Mouse (Mus musculus) embryonic facial prominence, embryonic 12.5 days (tissue): Measurements from ENCODE around the gene Sun1. TPM values are rescaled to one million over a fixed set of nuclear protein-coding genes. Genes with fewer than 3 reads are reported as not detected.

ENCODE experiments used
- ATAC-seq: fragments of 200-750 bp; cut with Nextera tagmentation; 2 replicates; pipeline ENCODE4 v1.8.0; 2017; ENCODE audit not compliant: insufficient number of reproducible peaks, insufficient read depth, low FRiP score, low TSS enrichment
- H3K27ac ChIP-seq: fragments of 300-500 bp; sonication (generic); 2 replicates; pipeline ENCODE4 v1.5.1; 2016; ENCODE audit warnings: mild to moderate bottlenecking
- H3K27me3 ChIP-seq: fragments of 300-500 bp; sonication (generic); 2 replicates; pipeline ENCODE4 v1.6.1; 2016; ENCODE audit warnings: mild to moderate bottlenecking, moderate library complexity
- H3K36me3 ChIP-seq: fragments of 300-500 bp; sonication (generic); 2 replicates; pipeline ENCODE4 v1.6.1; 2016; ENCODE audit warnings: mild to moderate bottlenecking
- H3K4me1 ChIP-seq: fragments of 300-500 bp; sonication (generic); 2 replicates; pipeline ENCODE4 v1.6.1; 2016
- H3K4me2 ChIP-seq: fragments of 300-500 bp; sonication (generic); replicated peaks from 2 replicates; pipeline ENCODE4 v1.6.1; 2016; ENCODE audit warnings: mild to moderate bottlenecking, moderate library complexity
- H3K4me3 ChIP-seq: fragments of 300-500 bp; sonication (generic); 2 replicates; pipeline ENCODE4 v1.5.1; 2016; ENCODE audit warnings: mild to moderate bottlenecking
- H3K9ac ChIP-seq: fragments of 300-500 bp; sonication (generic); 2 replicates; pipeline ENCODE4 v1.6.1; 2016; ENCODE audit warnings: mild to moderate bottlenecking, moderate library complexity
- H3K9me3 ChIP-seq: fragments of 300-500 bp; sonication (generic); 2 replicates; pipeline ENCODE4 v1.6.1; 2016; ENCODE audit warnings: mild to moderate bottlenecking, moderate library complexity
- WGBS: fragments of 180-500 bp; shearing (Covaris S2); methylation state at CpG from one replicate; pipeline ENCODE4 v1.1.7; 2016; 5-methylcytosine and 5-hydroxymethylcytosine counted together
- polyA plus RNA-seq: library from polyadenylated mRNA; unstranded; fragments of >200 nt; fragmentation: Nextera tagmentation; extraction: Ambion mirVana; gene quantifications from 2 replicates; pipeline ENCODE4 v1.2.1, GENCODE M21; 2016

Gene Sun1
- 49.3 and 53.0 TPM in 2 replicates for polyA plus RNA-seq

- WGBS: 1% methylated on average over 63 of the region's 64 CpGs
- H3K36me3 ChIP-seq: no peaks in the 10 kb centered on the region
- H3K27me3 ChIP-seq: no peaks in the 10 kb centered on the region
- H3K9me3 ChIP-seq: no peaks in the 10 kb centered on the region
- H3K9ac ChIP-seq: peak within 1 kb of the TSS; percentile 88
- H3K4me1 ChIP-seq: peaks cover 25% of the 10 kb centered on the region
- H3K27ac ChIP-seq: peak within 1 kb of the TSS; percentile 90
- peak within 1 kb of the TSS; percentile 78 for H3K4me2 ChIP-seq
- H3K4me3 ChIP-seq: peak within 1 kb of the TSS; percentile 97
- peak; percentile 98 for ATAC-seq
These were observed at the start of gene Sun1 for GRCm38 (mm10) chr5:139199995-139200769. Gene Sun1 (plus strand): TSS chr5:139200637.

- Histone ChIP-seq H3K9ac (no peak overlapping the region), H3K36me3 (peaks cover 51% of the 10 kb centered on the region), H3K27me3 (no peaks in the 10 kb centered on the region), H3K9me3 (no peaks in the 10 kb centered on the region), H3K4me1 (no peaks in the 10 kb centered on the region), H3K27ac (no peak overlapping the region), H3K4me3 (no peak overlapping the region), H3K4me2 (no peak overlapping the region)
- no peak for ATAC-seq
- WGBS: 91% methylated on average over 8 of the region's 8 CpGs
These were observed 39.5 kb upstream of the Sun1 start for GRCm38 (mm10) chr5:139160899-139161298.

GRCm38 (mm10) chr5:139161632-139162031 lies 38.8 kb upstream of the Sun1 start:
- Histone ChIP-seq H3K9me3 (no peaks in the 10 kb centered on the region), H3K4me2 (no peak overlapping the region), H3K27ac (no peak overlapping the region), H3K4me3 (no peak overlapping the region), H3K36me3 (peaks cover 49% of the 10 kb centered on the region), H3K4me1 (no peaks in the 10 kb centered on the region), H3K9ac (no peak overlapping the region), H3K27me3 (no peaks in the 10 kb centered on the region)
- 85% methylated on average over 10 of the region's 10 CpGs for WGBS
- no peak for ATAC-seq

GRCm38 (mm10) chr5:139166781-139167361 lies 33.6 kb upstream of the Sun1 start:
- no peak for ATAC-seq
- H3K4me3 ChIP-seq: no peak overlapping the region
- H3K9me3 ChIP-seq: no peaks in the 10 kb centered on the region
- no peak overlapping the region for H3K9ac ChIP-seq
- H3K27ac ChIP-seq: no peak overlapping the region
- H3K27me3 ChIP-seq: no peaks in the 10 kb centered on the region
- H3K4me2 ChIP-seq: no peak overlapping the region
- WGBS: 89% methylated on average over 6 of the region's 6 CpGs
- no peaks in the 10 kb centered on the region for H3K4me1 ChIP-seq
- peaks cover 74% of the 10 kb centered on the region for H3K36me3 ChIP-seq

- no peak overlapping the region for H3K27ac ChIP-seq
- WGBS: 85% methylated on average over 1 of the region's 1 CpGs
- H3K27me3 ChIP-seq: no peaks in the 10 kb centered on the region
- no peak overlapping the region for H3K4me3 ChIP-seq
- no peak for ATAC-seq
- H3K9me3 ChIP-seq: no peaks in the 10 kb centered on the region
- H3K4me2 ChIP-seq: no peak overlapping the region
- H3K4me1 ChIP-seq: no peaks in the 10 kb centered on the region
- H3K9ac ChIP-seq: no peak overlapping the region
- H3K36me3 ChIP-seq: peaks cover 74% of the 10 kb centered on the region
These were observed 32.9 kb upstream of the Sun1 start for GRCm38 (mm10) chr5:139167548-139167947.

GRCm38 (mm10) chr5:139171929-139172328 lies 28.5 kb upstream of the Sun1 start:
- WGBS: 92% methylated on average over 4 of the region's 4 CpGs
- Histone ChIP-seq H3K27ac (no peak overlapping the region), H3K27me3 (no peaks in the 10 kb centered on the region), H3K9ac (no peak overlapping the region), H3K4me1 (no peaks in the 10 kb centered on the region), H3K36me3 (peaks cover 63% of the 10 kb centered on the region), H3K9me3 (no peaks in the 10 kb centered on the region), H3K4me2 (no peak overlapping the region), H3K4me3 (no peak overlapping the region)
- no peak for ATAC-seq

GRCm38 (mm10) chr5:139174141-139174540 lies 26.3 kb upstream of the Sun1 start:
- 0 out of 2 replicates have a peak overlapping the region, but pooled peaks have one; percentile 12 for H3K27ac ChIP-seq
- no peak overlapping the region for H3K9ac ChIP-seq
- no peak for ATAC-seq
- H3K36me3 ChIP-seq: peaks cover 67% of the 10 kb centered on the region
- WGBS: 78% methylated on average over 10 of the region's 10 CpGs
- H3K9me3 ChIP-seq: no peaks in the 10 kb centered on the region
- H3K27me3 ChIP-seq: no peaks in the 10 kb centered on the region
- no peaks in the 10 kb centered on the region for H3K4me1 ChIP-seq
- no peak overlapping the region for H3K4me2 ChIP-seq
- H3K4me3 ChIP-seq: no peak overlapping the region

- ATAC-seq: peak; percentile 47; the same call in 1 of the 2 replicates
- 74% methylated on average over 10 of the region's 10 CpGs for WGBS
- H3K27me3 ChIP-seq: no peaks in the 10 kb centered on the region
- H3K4me1 ChIP-seq: no peaks in the 10 kb centered on the region
- no peaks in the 10 kb centered on the region for H3K9me3 ChIP-seq
- peaks cover 71% of the 10 kb centered on the region for H3K36me3 ChIP-seq
- H3K4me3 ChIP-seq: no peak overlapping the region
- H3K4me2 ChIP-seq: no peak overlapping the region
- H3K9ac ChIP-seq: no peak overlapping the region
- 0 out of 2 replicates have a peak overlapping the region, but pooled peaks have one; percentile 17 for H3K27ac ChIP-seq
These were observed 25.6 kb upstream of the Sun1 start for GRCm38 (mm10) chr5:139174556-139175547.

- H3K27me3 ChIP-seq: no peaks in the 10 kb centered on the region
- H3K36me3 ChIP-seq: peaks cover 71% of the 10 kb centered on the region
- ATAC-seq: no peak
- no peak overlapping the region for H3K27ac ChIP-seq
- no peak overlapping the region for H3K9ac ChIP-seq
- H3K9me3 ChIP-seq: no peaks in the 10 kb centered on the region
- WGBS: 29% methylated on average over 11 of the region's 11 CpGs
- H3K4me3 ChIP-seq: no peak overlapping the region
- H3K4me1 ChIP-seq: no peaks in the 10 kb centered on the region
- no peak overlapping the region for H3K4me2 ChIP-seq
These were observed 21.4 kb upstream of the Sun1 start for GRCm38 (mm10) chr5:139178895-139179631.

- ATAC-seq: no peak
- 89% methylated on average over 2 of the region's 2 CpGs for WGBS
- Histone ChIP-seq H3K4me1 (no peaks in the 10 kb centered on the region), H3K9ac (no peak overlapping the region), H3K4me3 (no peak overlapping the region), H3K27me3 (no peaks in the 10 kb centered on the region), H3K4me2 (no peak overlapping the region), H3K36me3 (peaks cover 80% of the 10 kb centered on the region), H3K27ac (no peak overlapping the region), H3K9me3 (no peaks in the 10 kb centered on the region)
These were observed 17.3 kb upstream of the Sun1 start for GRCm38 (mm10) chr5:139183131-139183530.

GRCm38 (mm10) chr5:139183601-139184000 lies 16.8 kb upstream of the Sun1 start:
- WGBS: 87% methylated on average over 9 of the region's 9 CpGs

More at GRCm38 (mm10) chr5:139183601-139184000, 16.8 kb upstream of the Sun1 start:
- H3K4me2 ChIP-seq: no peak overlapping the region
- H3K27me3 ChIP-seq: no peaks in the 10 kb centered on the region
- no peak for ATAC-seq
- H3K4me1 ChIP-seq: no peaks in the 10 kb centered on the region
- H3K4me3 ChIP-seq: no peak overlapping the region
- H3K36me3 ChIP-seq: peaks cover 75% of the 10 kb centered on the region
- no peak overlapping the region for H3K9ac ChIP-seq
- H3K27ac ChIP-seq: no peak overlapping the region
- no peaks in the 10 kb centered on the region for H3K9me3 ChIP-seq
